Mouse (Mus musculus) lung, adult 2 months (tissue): ENCODE measurements around the gene Tex48.

Experiments used
- CTCF ChIP-seq: fragments of 200-500 bp; IDR thresholded peaks from 2 replicates; pipeline ENCODE4 v1.5.1; 2011; ENCODE audit warnings: mild to moderate bottlenecking, low read length, control low read depth; ENCODE audit not compliant: insufficient read depth
- POLR2A ChIP-seq: fragments of 200-500 bp; IDR thresholded peaks from 2 replicates; pipeline ENCODE4 v1.6.1; 2011; ENCODE audit warnings: low read depth, mild to moderate bottlenecking, control low read depth, low read length, borderline replicate concordance; ENCODE audit errors: extremely low read depth

DNA sequence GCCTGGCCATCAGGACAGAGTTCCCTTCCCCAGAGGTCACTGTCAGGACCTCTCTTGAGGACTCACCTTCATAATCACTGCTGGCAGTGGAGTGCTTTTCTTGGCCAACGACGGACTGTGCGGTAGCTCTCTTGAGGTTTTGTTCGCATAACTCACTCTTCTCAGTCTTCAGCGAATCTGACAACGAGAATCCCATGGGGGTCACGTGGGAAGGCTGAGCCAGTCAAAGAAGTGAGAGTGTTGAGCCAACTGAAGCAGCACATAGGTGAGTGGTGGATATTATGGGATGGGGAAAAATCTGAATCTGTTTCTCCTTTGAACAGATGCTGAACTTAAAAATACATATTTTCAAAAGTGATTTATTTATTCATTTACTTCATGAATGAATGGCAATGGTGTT lies 13.8 kb downstream of the Tex48 start:
- no peak for TF ChIP-seq CTCF
- no peak for TF ChIP-seq POLR2A
